Mouse (Mus musculus) spleen, adult 2 months (tissue): ENCODE measurements around the gene Gas7.

Experiments used
- CTCF ChIP-seq: fragments of 200-500 bp; IDR thresholded peaks from 2 replicates; pipeline ENCODE4 v1.5.1; 2011; ENCODE audit warnings: mild to moderate bottlenecking, inconsistent platforms; ENCODE audit not compliant: insufficient read depth, insufficient read length, insufficient replicate concordance; ENCODE audit errors: extremely low read depth
- POLR2A ChIP-seq: fragments of 200-500 bp; IDR thresholded peaks from 2 replicates; pipeline ENCODE4 v1.6.1; 2011; ENCODE audit warnings: low read depth, low read length, inconsistent platforms

DNA sequence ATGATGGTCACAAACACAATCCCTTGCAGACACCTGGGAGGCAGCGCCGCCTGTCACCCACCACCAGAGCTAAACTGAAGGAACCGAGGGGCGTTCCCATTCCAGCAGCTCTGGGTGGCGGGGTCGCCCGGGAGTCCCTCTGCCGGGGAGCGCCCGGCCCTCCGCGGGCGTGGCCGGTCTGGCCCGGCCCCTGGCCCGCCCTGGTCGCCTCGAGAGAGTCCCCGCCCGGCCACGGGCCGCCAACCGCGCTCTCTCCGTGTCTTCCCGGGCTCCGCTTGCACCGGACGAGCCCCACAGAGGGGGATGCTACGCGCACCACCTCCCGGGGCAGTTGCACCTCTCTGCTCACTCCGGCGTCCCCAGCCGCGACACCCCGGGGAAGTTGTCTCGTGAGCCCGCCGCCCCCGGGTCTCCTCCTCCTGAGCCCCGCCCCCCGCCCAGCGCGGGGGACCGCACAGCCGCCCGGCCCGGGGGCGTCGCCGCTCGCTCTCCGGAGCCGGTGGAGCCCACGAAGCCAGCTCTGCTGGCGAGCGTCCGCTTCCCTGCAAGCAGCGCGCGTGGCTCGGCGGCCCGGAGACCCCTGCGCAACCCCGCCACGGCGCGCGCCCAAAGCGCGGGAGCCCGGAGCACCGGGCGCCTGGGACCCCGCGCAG lies at the start of gene Gas7:
- TF ChIP-seq POLR2A (no peak), CTCF (no peak)
